Mouse (Mus musculus) small intestine, adult 2 months (tissue): Measurements from ENCODE around the gene Chst14. TPM values are rescaled to one million over a fixed set of nuclear protein-coding genes. Genes with fewer than 3 reads are reported as not detected.

Source experiments
- H3K27ac ChIP-seq: fragments of 200-500 bp; 2 replicates; pipeline ENCODE4 v1.5.1; 2012; ENCODE audit warnings: low read depth, low read length, control low read depth, inconsistent platforms; ENCODE audit not compliant: insufficient read depth
- H3K27me3 ChIP-seq: fragments of 200-500 bp; 2 replicates; pipeline ENCODE4 v1.6.1; 2012; ENCODE audit warnings: mild to moderate bottlenecking, moderate library complexity, low read length, inconsistent platforms; ENCODE audit not compliant: control insufficient read depth, insufficient read depth
- H3K36me3 ChIP-seq: fragments of 200-500 bp; 2 replicates; pipeline ENCODE4 v1.6.1; 2012; ENCODE audit warnings: mild to moderate bottlenecking, low read length, control low read depth, inconsistent platforms; ENCODE audit not compliant: control insufficient read depth, insufficient read depth
- H3K4me1 ChIP-seq: fragments of 200-500 bp; 2 replicates; pipeline ENCODE4 v1.6.1; 2012; ENCODE audit warnings: low read length, inconsistent platforms, mixed read lengths; ENCODE audit not compliant: control insufficient read depth, insufficient read depth, insufficient read length
- H3K4me3 ChIP-seq: fragments of 200-500 bp; 2 replicates; pipeline ENCODE4 v1.5.1; 2012; ENCODE audit warnings: low read depth, mild to moderate bottlenecking, control low read depth, inconsistent platforms, low read length, moderate library complexity
- CTCF ChIP-seq: fragments of 200-500 bp; IDR thresholded peaks from 2 replicates; pipeline ENCODE4 v1.5.1; 2012; ENCODE audit warnings: low read depth, mild to moderate bottlenecking, control low read depth, inconsistent platforms, low read length, moderate library complexity, mixed read lengths; ENCODE audit not compliant: insufficient replicate concordance, insufficient read length; ENCODE audit errors: extremely low read depth
- POLR2A ChIP-seq: fragments of 200-500 bp; IDR thresholded peaks from 2 replicates; pipeline ENCODE4 v1.6.1; 2012; ENCODE audit warnings: low read depth, mild to moderate bottlenecking, control low read depth, inconsistent platforms, low read length, moderate library complexity
- WGBS: fragments of 180-500 bp; shearing (Covaris S2); methylation state at CpG from one replicate; pipeline ENCODE4 v1.1.7; 2018; 5-methylcytosine and 5-hydroxymethylcytosine counted together
- polyA plus RNA-seq: library from polyadenylated mRNA; depleted of rRNA; stranded (reverse); fragments of >200 nt; gene quantifications from 2 replicates; pipeline ENCODE4 v1.2.3, GENCODE M21; 2012

Chst14 gene
- polyA plus RNA-seq, 1 experiment = 4.0 TPM

DNA sequence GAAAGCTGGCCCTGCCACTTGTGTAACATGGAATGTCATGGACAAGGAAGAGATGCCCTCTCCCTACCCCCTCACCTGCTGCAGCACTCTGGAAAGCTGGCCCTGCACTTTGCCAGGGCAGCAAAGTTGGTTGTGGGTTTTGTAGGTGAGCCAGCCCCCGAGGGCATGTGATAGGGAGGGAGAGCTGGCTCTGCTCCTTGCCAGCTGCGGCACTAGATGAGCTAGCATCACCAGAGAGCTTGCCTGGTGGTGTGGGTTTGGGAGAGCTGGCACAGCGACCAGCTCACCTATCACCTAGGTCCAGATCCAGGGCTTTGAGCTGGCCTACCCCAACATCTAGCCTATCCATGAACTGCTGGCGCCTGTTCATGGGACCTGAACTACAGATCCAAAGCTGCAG is 22.5 kb downstream of the Chst14 start:
- WGBS = 75% methylated on average over 4 of the region's 4 CpGs
- Histone ChIP-seq H3K36me3 (no peaks in the 10 kb centered on the region), H3K27ac (no peak overlapping the region), H3K4me3 (no peak overlapping the region), H3K4me1 (no peaks in the 10 kb centered on the region), H3K27me3 (no peaks in the 10 kb centered on the region; the same call in 1 of the 2 replicates)
- TF ChIP-seq CTCF (no peak), POLR2A (no peak)

GRCm38 (mm10) chr2:118949699-118950098 is 23.4 kb downstream of the Chst14 start:
- TF ChIP-seq POLR2A (no peak), CTCF (no peak)
- Histone ChIP-seq H3K4me3 (no peak overlapping the region), H3K27ac (no peak overlapping the region), H3K36me3 (no peaks in the 10 kb centered on the region), H3K27me3 (no peaks in the 10 kb centered on the region; the same call in 1 of the 2 replicates), H3K4me1 (no peaks in the 10 kb centered on the region)
- WGBS = 61% methylated on average over 3 of the region's 3 CpGs

GRCm38 (mm10) chr2:118956497-118956896 is 30.2 kb downstream of the Chst14 start:
- WGBS = 66% methylated on average over 5 of the region's 5 CpGs
- H3K27me3 ChIP-seq = no peaks in the 10 kb centered on the region
- TF ChIP-seq POLR2A (no peak), CTCF (no peak)
- no peak overlapping the region for H3K27ac ChIP-seq
- no peak overlapping the region for H3K4me3 ChIP-seq
- no peaks in the 10 kb centered on the region for H3K36me3 ChIP-seq
- no peaks in the 10 kb centered on the region for H3K4me1 ChIP-seq

DNA sequence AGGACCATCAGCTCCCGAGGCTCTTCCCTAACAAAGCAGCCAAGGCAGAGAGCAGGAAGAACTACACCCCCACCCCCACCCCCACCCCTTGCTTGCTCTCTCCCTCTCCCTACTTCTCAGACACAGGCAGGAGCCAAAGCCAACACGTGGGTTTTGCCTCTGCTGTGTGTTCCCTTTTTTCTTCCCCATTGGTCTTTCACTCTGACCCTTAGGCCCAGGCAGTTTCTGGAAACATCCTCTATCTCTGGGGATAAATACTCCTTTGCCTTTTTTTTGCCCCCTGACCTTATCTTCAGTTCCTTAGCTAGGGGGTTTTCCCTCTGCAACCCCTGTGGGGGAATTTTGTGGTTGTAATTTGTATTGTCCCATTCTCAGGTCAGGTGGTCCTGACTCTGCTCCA is 33.3 kb downstream of the Chst14 start:
- Histone ChIP-seq H3K4me1 (no peaks in the 10 kb centered on the region), H3K27ac (no peak overlapping the region)
- WGBS = 36% methylated on average over 2 of the region's 2 CpGs

DNA sequence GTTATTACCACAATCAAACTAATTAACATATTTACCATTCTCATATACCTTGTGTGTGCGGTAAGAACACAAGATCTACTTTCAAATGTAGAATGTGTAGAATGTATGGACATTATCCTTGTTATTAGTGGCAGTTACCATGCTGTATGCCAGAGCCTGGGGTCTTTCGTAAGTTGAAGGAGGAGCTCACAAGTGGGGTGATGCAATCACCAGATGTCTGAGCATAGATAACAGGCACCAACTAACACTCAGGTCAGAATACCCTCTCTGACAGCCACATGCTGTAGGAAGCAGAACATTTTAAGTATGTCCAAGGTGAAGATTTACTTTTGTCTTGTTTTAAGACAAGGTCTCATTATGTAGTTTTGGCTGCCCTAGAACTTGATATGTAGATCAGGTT is 34.1 kb downstream of the Chst14 start:
- H3K4me1 ChIP-seq = no peaks in the 10 kb centered on the region
- H3K27ac ChIP-seq = no peak overlapping the region
- H3K36me3 ChIP-seq = no peaks in the 10 kb centered on the region

More for the DNA sequence above, 33.3 kb downstream of the Chst14 start:
- no peaks in the 10 kb centered on the region for H3K27me3 ChIP-seq
- no peak for TF ChIP-seq POLR2A
- TF ChIP-seq CTCF = no peak
- no peak overlapping the region for H3K4me3 ChIP-seq
- H3K36me3 ChIP-seq = no peaks in the 10 kb centered on the region

GRCm38 (mm10) chr2:118961546-118961945 is 35.2 kb downstream of the Chst14 start:
- WGBS = 50% methylated on average over 2 of the region's 2 CpGs
- TF ChIP-seq CTCF (no peak), POLR2A (no peak)

More for the DNA sequence above, 34.1 kb downstream of the Chst14 start:
- no peak for TF ChIP-seq CTCF
- TF ChIP-seq POLR2A = no peak
- no peak overlapping the region for H3K4me3 ChIP-seq
- 85% methylated on average over 2 of the region's 2 CpGs for WGBS
- no peaks in the 10 kb centered on the region for H3K27me3 ChIP-seq

GRCm38 (mm10) chr2:118963007-118963675 is 36.8 kb downstream of the Chst14 start:
- Histone ChIP-seq H3K27ac (no peak overlapping the region), H3K36me3 (no peaks in the 10 kb centered on the region), H3K4me1 (no peaks in the 10 kb centered on the region), H3K4me3 (no peak overlapping the region), H3K27me3 (no peaks in the 10 kb centered on the region)
- TF ChIP-seq CTCF (no peak), POLR2A (no peak)
- WGBS = 45% methylated on average over 9 of the region's 9 CpGs

More at GRCm38 (mm10) chr2:118961546-118961945, 35.2 kb downstream of the Chst14 start:
- H3K27me3 ChIP-seq = no peaks in the 10 kb centered on the region
- no peak overlapping the region for H3K4me3 ChIP-seq
- no peak overlapping the region for H3K27ac ChIP-seq
- H3K36me3 ChIP-seq = no peaks in the 10 kb centered on the region
- H3K4me1 ChIP-seq = no peaks in the 10 kb centered on the region
